Mouse (Mus musculus): ENCODE results near the gene Zbtb39. TPM values are rescaled to one million over a fixed set of nuclear protein-coding genes. Genes with fewer than 3 reads are reported as not detected.

Zbtb39 gene
- polyA plus RNA-seq, 1 experiment from 2014 or later, result 7.4 TPM

DNA sequence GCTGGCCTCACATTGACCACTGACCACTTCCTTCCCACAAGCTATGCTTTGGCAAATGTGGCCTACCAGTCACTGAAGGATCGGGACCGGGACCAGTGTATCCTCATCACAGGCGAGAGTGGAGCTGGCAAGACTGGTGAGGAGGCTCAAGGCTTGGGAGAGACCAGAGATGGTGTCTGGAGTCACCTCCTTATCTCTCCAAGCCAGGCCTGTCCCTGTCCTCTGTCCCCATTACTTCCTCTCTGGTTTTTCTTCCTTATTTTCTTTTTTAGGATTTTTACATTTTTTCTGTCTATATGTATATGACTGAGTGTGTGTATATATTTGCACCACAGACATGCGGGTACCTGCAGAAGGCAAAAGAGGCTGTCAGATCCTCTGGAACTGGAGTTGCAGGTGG lies 33.6 kb upstream of the Zbtb39 start:
- DNase-seq (ENCODE audit: low spot score), result no peak
- no peaks in the 10 kb centered on the region for H3K27me3 ChIP-seq (ENCODE audit: control insufficient read depth, insufficient read depth, low read length)
- H3K9ac ChIP-seq (replicated peaks; ENCODE audit: low read length), result no peak overlapping the region
- H3K4me2 ChIP-seq (ENCODE audit: low read depth, low read length), result no peak overlapping the region
- no peaks in the 10 kb centered on the region for H3K36me3 ChIP-seq (replicated peaks; ENCODE audit: control insufficient read depth, insufficient read depth, low read depth, low read length)
- no peaks in the 10 kb centered on the region for H3K4me1 ChIP-seq (ENCODE audit: control insufficient read depth, insufficient read depth, low read length)
- H3K4me3 ChIP-seq (ENCODE audit: low read depth, low read length), result no peak overlapping the region
- ATAC-seq (replicated peaks; ENCODE audit: insufficient number of reproducible peaks, low FRiP score, low TSS enrichment, low read depth), result no peak
- H3K9me3 ChIP-seq (replicated peaks; ENCODE audit: control insufficient read depth, low read length), result no peaks in the 10 kb centered on the region
- no peak overlapping the region for H3K27ac ChIP-seq (replicated peaks; ENCODE audit: low read depth, low read length)
- WGBS, result 94% methylated on average over 4 of the region's 4 CpGs

DNA sequence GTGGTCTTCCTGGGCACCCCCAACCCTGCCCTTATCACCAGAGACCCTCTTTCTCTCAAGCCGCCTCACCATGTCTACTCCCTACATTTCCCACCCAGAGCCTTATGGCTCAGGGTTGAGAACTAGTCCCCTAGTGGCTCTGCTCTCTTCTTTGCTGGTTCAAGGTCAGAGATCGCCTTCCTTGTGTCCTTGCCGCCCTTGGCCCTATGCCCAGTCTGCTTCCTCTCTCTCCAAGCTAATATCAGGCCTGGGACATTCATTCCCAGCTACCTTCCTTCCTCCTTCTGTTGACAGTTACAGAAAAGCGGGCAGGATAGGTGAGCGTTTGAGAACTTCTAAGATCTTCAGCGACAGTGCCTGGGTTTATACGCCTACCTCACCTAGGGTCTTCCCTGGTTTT lies 31.6 kb upstream of the Zbtb39 start:
- ATAC-seq (replicated peaks; ENCODE audit: insufficient number of reproducible peaks, low FRiP score, low TSS enrichment, low read depth) (no peak), DNase-seq (ENCODE audit: low spot score) (no peak)
- H3K27me3 ChIP-seq (ENCODE audit: control insufficient read depth, insufficient read depth, low read length), result no peaks in the 10 kb centered on the region
- 86% methylated on average over 7 of the region's 7 CpGs for WGBS
- no peak overlapping the region for H3K4me2 ChIP-seq (ENCODE audit: low read depth, low read length)
- H3K9ac ChIP-seq (replicated peaks; ENCODE audit: low read length), result no peak overlapping the region
- no peaks in the 10 kb centered on the region for H3K36me3 ChIP-seq (replicated peaks; ENCODE audit: control insufficient read depth, insufficient read depth, low read depth, low read length)
- H3K4me3 ChIP-seq (ENCODE audit: low read depth, low read length), result no peak overlapping the region
- no peak overlapping the region for H3K27ac ChIP-seq (replicated peaks; ENCODE audit: low read depth, low read length)
- no peaks in the 10 kb centered on the region for H3K9me3 ChIP-seq (replicated peaks; ENCODE audit: control insufficient read depth, low read length)
- H3K4me1 ChIP-seq (ENCODE audit: control insufficient read depth, insufficient read depth, low read length), result peaks cover 4% of the 10 kb centered on the region

DNA sequence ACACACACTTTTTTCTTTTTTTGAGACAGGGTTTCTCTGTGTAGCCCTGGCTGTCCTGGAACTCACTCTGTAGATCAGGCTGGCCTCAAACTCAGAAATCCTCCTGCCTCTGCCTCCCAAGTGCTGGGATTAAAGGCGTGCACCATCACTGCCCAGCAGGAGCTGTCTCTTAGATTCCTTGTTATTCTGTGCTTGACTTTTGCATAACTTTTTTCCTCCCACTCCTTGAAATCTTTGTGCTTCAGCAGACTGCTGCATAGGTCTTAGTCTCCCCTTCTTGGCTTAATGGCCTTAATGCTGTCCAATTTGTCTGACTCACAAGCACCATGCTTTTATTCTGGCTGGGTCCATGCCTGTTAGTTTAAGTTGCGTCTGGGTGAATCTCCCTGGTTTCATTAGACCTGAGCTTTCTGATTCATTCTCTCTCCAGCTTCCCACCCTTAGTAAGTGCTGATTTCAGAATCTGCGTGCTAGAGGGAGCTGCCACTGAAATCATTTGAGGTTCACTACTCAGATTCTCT lies 30.4 kb upstream of the Zbtb39 start:
- no peak overlapping the region for H3K9ac ChIP-seq (replicated peaks; ENCODE audit: low read length)
- DNase-seq (ENCODE audit: low spot score) (no peak), ATAC-seq (replicated peaks; ENCODE audit: insufficient number of reproducible peaks, low FRiP score, low TSS enrichment, low read depth) (no peak)
- no peaks in the 10 kb centered on the region for H3K9me3 ChIP-seq (replicated peaks; ENCODE audit: control insufficient read depth, low read length)
- no peak overlapping the region for H3K4me2 ChIP-seq (ENCODE audit: low read depth, low read length)
- no peak overlapping the region for H3K27ac ChIP-seq (replicated peaks; ENCODE audit: low read depth, low read length)
- WGBS, result 86% methylated on average over 3 of the region's 3 CpGs
- no peaks in the 10 kb centered on the region for H3K27me3 ChIP-seq (ENCODE audit: control insufficient read depth, insufficient read depth, low read length)
- peaks cover 4% of the 10 kb centered on the region for H3K4me1 ChIP-seq (ENCODE audit: control insufficient read depth, insufficient read depth, low read length)
- H3K4me3 ChIP-seq (ENCODE audit: low read depth, low read length), result no peak overlapping the region
- no peaks in the 10 kb centered on the region for H3K36me3 ChIP-seq (replicated peaks; ENCODE audit: control insufficient read depth, insufficient read depth, low read depth, low read length)

DNA sequence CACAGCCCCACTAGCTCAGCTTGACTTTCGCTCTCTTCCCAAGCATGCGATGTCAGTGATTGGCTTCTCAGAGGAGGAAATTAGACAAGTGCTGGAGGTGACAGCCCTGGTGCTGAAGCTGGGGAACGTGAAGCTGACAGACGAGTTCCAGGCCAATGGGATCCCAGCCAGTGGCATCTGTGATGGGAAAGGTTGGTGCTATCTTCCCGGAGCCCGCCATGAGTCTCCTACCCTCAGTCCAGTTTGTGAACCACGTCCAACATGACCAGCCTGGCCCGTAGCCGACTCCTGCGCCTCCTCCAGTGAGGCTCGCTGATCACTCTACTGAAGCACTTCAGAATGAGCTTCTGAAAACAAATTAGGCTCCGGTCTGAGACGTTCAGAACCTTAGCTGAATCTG lies 29.0 kb upstream of the Zbtb39 start:
- Histone ChIP-seq H3K36me3 (replicated peaks; ENCODE audit: control insufficient read depth, insufficient read depth, low read depth, low read length) (no peaks in the 10 kb centered on the region), H3K9me3 (replicated peaks; ENCODE audit: control insufficient read depth, low read length) (no peaks in the 10 kb centered on the region), H3K4me3 (ENCODE audit: low read depth, low read length) (no peak overlapping the region), H3K4me1 (ENCODE audit: control insufficient read depth, insufficient read depth, low read length) (peaks cover 4% of the 10 kb centered on the region), H3K4me2 (ENCODE audit: low read depth, low read length) (no peak overlapping the region), H3K9ac (replicated peaks; ENCODE audit: low read length) (no peak overlapping the region), H3K27me3 (ENCODE audit: control insufficient read depth, insufficient read depth, low read length) (no peaks in the 10 kb centered on the region), H3K27ac (replicated peaks; ENCODE audit: low read depth, low read length) (no peak overlapping the region)
- ATAC-seq (replicated peaks; ENCODE audit: insufficient number of reproducible peaks, low FRiP score, low TSS enrichment, low read depth), result no peak
- DNase-seq (ENCODE audit: low spot score), result no peak
- 79% methylated on average over 13 of the region's 13 CpGs for WGBS

DNA sequence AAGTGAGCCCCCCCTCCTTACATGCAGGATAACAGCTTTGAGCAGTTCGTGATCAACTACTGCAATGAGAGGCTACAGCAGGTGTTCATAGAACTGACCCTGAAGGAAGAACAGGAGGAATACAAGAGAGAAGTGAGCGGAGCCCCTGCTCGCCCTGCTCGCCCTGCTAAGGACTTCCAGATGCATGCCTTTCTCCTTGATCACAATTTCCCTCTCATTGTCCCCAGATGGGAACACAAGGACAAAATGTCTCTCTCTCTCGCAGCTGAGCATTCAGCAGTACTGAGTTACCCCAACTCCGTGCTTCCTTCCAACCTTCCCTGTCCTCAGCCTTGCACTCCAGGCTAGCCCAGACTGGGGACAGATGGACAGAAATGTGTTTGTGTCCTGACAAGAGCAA lies 26.6 kb upstream of the Zbtb39 start:
- H3K9me3 ChIP-seq (replicated peaks; ENCODE audit: control insufficient read depth, low read length), result no peaks in the 10 kb centered on the region
- no peak overlapping the region for H3K9ac ChIP-seq (replicated peaks; ENCODE audit: low read length)
- DNase-seq (ENCODE audit: low spot score) (peak; percentile 63), ATAC-seq (replicated peaks; ENCODE audit: insufficient number of reproducible peaks, low FRiP score, low TSS enrichment, low read depth) (no peak)
- H3K4me2 ChIP-seq (ENCODE audit: low read depth, low read length), result no peak overlapping the region
- H3K27ac ChIP-seq (replicated peaks; ENCODE audit: low read depth, low read length), result no peak overlapping the region
- H3K36me3 ChIP-seq (replicated peaks; ENCODE audit: control insufficient read depth, insufficient read depth, low read depth, low read length), result no peaks in the 10 kb centered on the region
- H3K4me1 ChIP-seq (ENCODE audit: control insufficient read depth, insufficient read depth, low read length), result peaks cover 4% of the 10 kb centered on the region
- H3K4me3 ChIP-seq (ENCODE audit: low read depth, low read length), result no peak overlapping the region
- no peaks in the 10 kb centered on the region for H3K27me3 ChIP-seq (ENCODE audit: control insufficient read depth, insufficient read depth, low read length)
- WGBS, result 42% methylated on average over 6 of the region's 6 CpGs

DNA sequence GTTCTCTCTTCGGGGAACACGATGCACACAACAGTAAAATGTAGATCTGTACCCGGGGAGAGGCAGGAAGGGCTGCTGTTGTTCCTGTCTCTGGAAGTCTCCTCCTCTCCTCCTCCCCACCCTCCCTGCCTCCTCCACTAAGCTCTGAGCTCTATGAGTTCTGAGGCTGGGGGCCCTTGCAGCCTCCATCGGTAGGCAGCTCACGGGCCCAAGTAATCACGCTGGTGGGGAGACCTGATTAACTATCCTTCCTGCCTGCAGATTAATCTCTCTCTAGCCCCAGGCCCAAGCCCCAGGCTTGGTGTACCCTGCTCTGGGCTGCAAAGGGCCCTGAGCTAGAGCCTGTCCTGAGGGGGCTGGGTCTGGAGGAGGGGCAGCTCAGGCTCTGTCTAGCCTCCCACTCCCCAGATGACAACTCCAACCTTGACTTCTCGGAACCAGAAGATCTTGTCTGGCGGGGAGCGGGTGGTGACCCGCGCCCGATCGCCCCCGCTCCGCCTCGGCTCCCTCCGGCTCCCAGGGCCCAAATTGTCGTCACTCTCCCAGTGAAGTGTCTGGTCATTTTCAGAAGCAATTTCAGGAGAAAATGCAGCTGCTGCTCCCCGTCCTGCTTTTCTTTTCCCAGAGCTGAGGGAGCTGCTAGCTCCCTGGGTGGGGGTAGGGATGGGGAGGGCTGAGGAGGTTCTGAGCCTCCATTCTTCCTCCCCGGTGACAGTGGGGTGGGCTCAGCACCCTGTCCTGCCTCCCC lies 17.5 kb upstream of the Zbtb39 start:
- Histone ChIP-seq H3K36me3 (replicated peaks; ENCODE audit: control insufficient read depth, insufficient read depth, low read depth, low read length) (no peaks in the 10 kb centered on the region), H3K4me2 (ENCODE audit: low read depth, low read length) (0 out of 2 replicates have a peak overlapping the region, but pooled peaks have one; percentile 2), H3K4me1 (ENCODE audit: control insufficient read depth, insufficient read depth, low read length) (no peaks in the 10 kb centered on the region), H3K9ac (replicated peaks; ENCODE audit: low read length) (peak overlapping the region; percentile 11; the same call in 1 of the 2 replicates), H3K4me3 (ENCODE audit: low read depth, low read length) (no peak overlapping the region), H3K27ac (replicated peaks; ENCODE audit: low read depth, low read length) (no peak overlapping the region; the same call in 1 of the 2 replicates), H3K27me3 (ENCODE audit: control insufficient read depth, insufficient read depth, low read length) (peaks cover 2% of the 10 kb centered on the region; the same call in 1 of the 2 replicates), H3K9me3 (replicated peaks; ENCODE audit: control insufficient read depth, low read length) (no peaks in the 10 kb centered on the region)
- peak; percentile 29 for DNase-seq (ENCODE audit: low spot score)
- 10% methylated on average over 20 of the region's 20 CpGs for WGBS
- peak; percentile 70; the same call in 1 of the 2 replicates for ATAC-seq (replicated peaks; ENCODE audit: insufficient number of reproducible peaks, low FRiP score, low TSS enrichment, low read depth)

DNA sequence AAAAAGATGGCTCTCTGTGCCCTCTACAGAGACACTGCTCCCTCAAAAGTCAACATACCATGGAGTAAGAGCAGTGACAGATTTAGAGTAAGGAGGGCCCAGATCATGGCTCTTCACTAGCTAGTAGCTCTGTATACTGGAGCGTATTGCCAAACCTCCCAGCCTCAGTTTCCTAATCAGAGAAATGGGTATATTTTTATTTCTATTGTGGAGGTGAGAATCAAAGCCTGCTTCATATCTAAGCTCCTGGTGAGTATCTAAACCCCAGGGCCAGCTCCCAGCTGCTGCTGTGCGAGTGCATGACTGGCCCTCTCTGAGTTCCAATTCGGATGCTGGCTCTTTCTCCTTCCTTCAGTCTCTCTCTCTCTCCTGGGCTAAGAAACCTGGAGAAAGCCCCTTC lies 15.2 kb upstream of the Zbtb39 start, which contains the start of gene Tac2:
Tac2 (plus strand) TSS at position 301 of the 400 bp plus-strand sequence.
- Histone ChIP-seq H3K36me3 (replicated peaks; ENCODE audit: control insufficient read depth, insufficient read depth, low read depth, low read length) (no peaks in the 10 kb centered on the region), H3K4me2 (ENCODE audit: low read depth, low read length) (no peak within 1 kb of the TSS), H3K27ac (replicated peaks; ENCODE audit: low read depth, low read length) (no peak within 1 kb of the TSS), H3K27me3 (ENCODE audit: control insufficient read depth, insufficient read depth, low read length) (peaks cover 2% of the 10 kb centered on the region; the same call in 1 of the 2 replicates), H3K4me3 (ENCODE audit: low read depth, low read length) (no peak within 1 kb of the TSS), H3K9me3 (replicated peaks; ENCODE audit: control insufficient read depth, low read length) (no peaks in the 10 kb centered on the region), H3K4me1 (ENCODE audit: control insufficient read depth, insufficient read depth, low read length) (no peaks in the 10 kb centered on the region), H3K9ac (replicated peaks; ENCODE audit: low read length) (no peak within 1 kb of the TSS)
- ATAC-seq (replicated peaks; ENCODE audit: insufficient number of reproducible peaks, low FRiP score, low TSS enrichment, low read depth) (no peak), DNase-seq (ENCODE audit: low spot score) (no peak)
- WGBS, result 83% methylated on average over 3 of the region's 3 CpGs

DNA sequence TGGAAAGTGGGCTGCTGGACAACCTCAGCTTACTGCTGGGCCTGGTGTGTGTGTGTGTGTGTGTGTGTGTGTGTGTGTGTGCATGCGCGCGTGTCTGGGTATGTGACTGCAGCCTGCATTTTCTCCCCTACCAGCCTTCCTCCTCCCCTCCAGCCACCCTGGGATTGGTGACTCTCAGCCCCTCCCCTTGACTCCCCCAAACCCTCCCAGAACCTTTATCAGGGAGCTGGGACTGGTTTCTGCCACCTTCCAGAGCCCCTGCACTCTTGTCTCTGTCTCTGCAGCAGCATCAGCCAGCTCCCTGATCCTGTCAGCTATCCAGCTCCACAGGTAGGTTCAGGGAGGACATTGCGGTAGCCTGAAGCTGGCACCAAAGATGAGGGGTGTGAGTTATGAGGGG lies 14.2 kb upstream of the Zbtb39 start:
- H3K9me3 ChIP-seq (replicated peaks; ENCODE audit: control insufficient read depth, low read length), result no peaks in the 10 kb centered on the region

More for the DNA sequence above, 14.2 kb upstream of the Zbtb39 start:
- ATAC-seq (replicated peaks; ENCODE audit: insufficient number of reproducible peaks, low FRiP score, low TSS enrichment, low read depth) (no peak), DNase-seq (ENCODE audit: low spot score) (no peak)
- Histone ChIP-seq H3K27ac (replicated peaks; ENCODE audit: low read depth, low read length) (no peak overlapping the region), H3K27me3 (ENCODE audit: control insufficient read depth, insufficient read depth, low read length) (peaks cover 2% of the 10 kb centered on the region; the same call in 1 of the 2 replicates), H3K4me3 (ENCODE audit: low read depth, low read length) (no peak overlapping the region), H3K4me1 (ENCODE audit: control insufficient read depth, insufficient read depth, low read length) (no peaks in the 10 kb centered on the region), H3K4me2 (ENCODE audit: low read depth, low read length) (no peak overlapping the region), H3K9ac (replicated peaks; ENCODE audit: low read length) (no peak overlapping the region), H3K36me3 (replicated peaks; ENCODE audit: control insufficient read depth, insufficient read depth, low read depth, low read length) (no peaks in the 10 kb centered on the region)
- WGBS, result 80% methylated on average over 4 of the region's 4 CpGs
